Mouse (Mus musculus) CD4-positive, CD25-positive, alpha-beta regulatory T cell, adult 4 months (primary cell): ENCODE data around the gene H2-Ab1. TPM values are rescaled to one million over a fixed set of nuclear protein-coding genes. Genes with fewer than 3 reads are reported as not detected.
A peak's percentile ranks its signal among the peaks of the same experiment; 100 is the strongest.

Source experiments
- ATAC-seq: one replicate; pipeline ENCODE4 v1.8.0; 2017
- polyA plus RNA-seq, 2 experiments: library from polyadenylated mRNA; unstranded; fragments of 100-300 nt; shearing (Covaris generic); gene quantifications; one replicate each; pipeline ENCODE4 v1.2.1; 2017

H2-Ab1 gene
- polyA plus RNA-seq, 2 experiments from 2014 or later: 8.9 to 77.0 TPM

GRCm38 (mm10) chr17:34285848-34286247 is 28.4 kb downstream of the H2-Ab1 start:
- ATAC-seq: no peak

GRCm38 (mm10) chr17:34286501-34286900 is 29.0 kb downstream of the H2-Ab1 start:
- ATAC-seq: no peak

- ATAC-seq: no peak
Observed at GRCm38 (mm10) chr17:34286999-34287398, 29.5 kb downstream of the H2-Ab1 start.

GRCm38 (mm10) chr17:34287648-34288047 is 30.2 kb downstream of the H2-Ab1 start, which contains the start of gene H2-Aa:
Gene H2-Aa, minus strand, starts transcription at chr17:34287823.
- peak; percentile 99 for ATAC-seq

- ATAC-seq: no peak
Observed at GRCm38 (mm10) chr17:34288131-34288530, 30.6 kb downstream of the H2-Ab1 start.

- peak; percentile 66 for ATAC-seq
Observed at GRCm38 (mm10) chr17:34291609-34292008, 34.1 kb downstream of the H2-Ab1 start.

GRCm38 (mm10) chr17:34292570-34292969 is 35.1 kb downstream of the H2-Ab1 start:
- no peak for ATAC-seq

- ATAC-seq: peak; percentile 25
Observed at GRCm38 (mm10) chr17:34293533-34293932, 36.0 kb downstream of the H2-Ab1 start.

- no peak for ATAC-seq
Observed at GRCm38 (mm10) chr17:34294249-34294648, 36.8 kb downstream of the H2-Ab1 start.

GRCm38 (mm10) chr17:34295307-34295706 is 37.8 kb downstream of the H2-Ab1 start:
- ATAC-seq: no peak

GRCm38 (mm10) chr17:34295891-34296794 is 38.7 kb downstream of the H2-Ab1 start:
- peak; percentile 82 for ATAC-seq

- no peak for ATAC-seq
Observed at GRCm38 (mm10) chr17:34299356-34299755, 41.9 kb downstream of the H2-Ab1 start.

- ATAC-seq: no peak
Observed at GRCm38 (mm10) chr17:34300071-34300470, 42.6 kb downstream of the H2-Ab1 start.

- no peak for ATAC-seq
Observed at GRCm38 (mm10) chr17:34300691-34301566, 43.4 kb downstream of the H2-Ab1 start.

GRCm38 (mm10) chr17:34301670-34302190 is 44.2 kb downstream of the H2-Ab1 start:
- no peak for ATAC-seq

GRCm38 (mm10) chr17:34303789-34304188 is 46.3 kb downstream of the H2-Ab1 start:
- ATAC-seq: no peak

- peak; percentile 82 for ATAC-seq
Observed at GRCm38 (mm10) chr17:34304751-34305150, 47.3 kb downstream of the H2-Ab1 start.

- peak; percentile 85 for ATAC-seq
Observed at GRCm38 (mm10) chr17:34305380-34306030, 48.0 kb downstream of the H2-Ab1 start, which contains the start of gene H2-Eb1. Gene H2-Eb1, plus strand, starts transcription at chr17:34305867.

GRCm38 (mm10) chr17:34306407-34306806 is 48.9 kb downstream of the H2-Ab1 start:
- ATAC-seq: no peak

- ATAC-seq: no peak
Observed at GRCm38 (mm10) chr17:34307216-34307615, 49.7 kb downstream of the H2-Ab1 start.

- ATAC-seq: no peak
Observed at GRCm38 (mm10) chr17:34308161-34308560, 50.7 kb downstream of the H2-Ab1 start.

- no peak for ATAC-seq
Observed at GRCm38 (mm10) chr17:34309225-34309624, 51.7 kb downstream of the H2-Ab1 start.
